Mouse (Mus musculus) lung, postnatal 25 days (tissue): ENCODE measurements around the gene Zcchc2.

Source experiments
- DNase-seq: peaks from one replicate; pipeline ENCODE4 v3.0.0; 2022; ENCODE audit warnings: low spot score

The Zcchc2 gene

DNA sequence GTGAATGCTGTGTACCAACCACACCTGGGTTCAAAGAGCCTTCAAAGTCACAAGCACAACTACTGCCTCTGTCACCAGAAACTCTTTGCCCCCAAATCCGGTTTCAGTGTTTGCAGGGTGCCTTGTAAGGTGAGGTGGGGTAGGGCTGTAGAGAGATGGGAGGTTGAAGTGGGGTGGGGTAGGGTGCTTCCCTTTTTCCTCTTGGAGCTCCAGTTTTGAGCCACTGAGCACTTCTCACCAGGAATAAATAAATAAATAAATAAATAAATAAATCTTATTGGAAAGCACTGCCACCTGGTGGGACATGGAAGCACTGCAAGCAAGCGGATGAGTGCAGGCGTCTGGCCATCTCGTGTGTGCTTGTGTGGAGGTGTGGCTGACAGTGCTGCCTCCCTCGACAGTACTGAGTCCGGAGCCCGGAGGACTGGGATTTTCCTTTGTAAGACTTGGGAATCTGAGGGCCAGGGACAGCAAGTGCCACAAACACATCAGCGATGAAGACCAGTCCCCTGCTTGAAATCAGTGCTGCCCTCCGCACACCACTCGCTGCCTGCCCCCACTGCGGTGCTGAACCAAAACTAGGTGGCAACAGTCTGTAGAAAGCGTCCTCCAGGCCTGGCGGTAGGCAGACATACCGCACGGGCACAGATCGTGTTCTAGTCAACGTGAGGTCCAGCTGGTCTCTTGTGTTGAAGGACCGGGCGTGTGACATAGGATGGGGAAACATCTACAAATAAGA is 46.8 kb downstream of the Zcchc2 start:
- peak; percentile 51 for DNase-seq

GRCm38 (mm10) chr1:106039326-106039725 is 49.1 kb downstream of the Zcchc2 start:
- DNase-seq, result no peak

- no peak for DNase-seq
Measured at GRCm38 (mm10) chr1:106040271-106040670, 50.1 kb downstream of the Zcchc2 start.

GRCm38 (mm10) chr1:106042221-106042620 is 52.0 kb downstream of the Zcchc2 start:
- DNase-seq, result no peak

DNA sequence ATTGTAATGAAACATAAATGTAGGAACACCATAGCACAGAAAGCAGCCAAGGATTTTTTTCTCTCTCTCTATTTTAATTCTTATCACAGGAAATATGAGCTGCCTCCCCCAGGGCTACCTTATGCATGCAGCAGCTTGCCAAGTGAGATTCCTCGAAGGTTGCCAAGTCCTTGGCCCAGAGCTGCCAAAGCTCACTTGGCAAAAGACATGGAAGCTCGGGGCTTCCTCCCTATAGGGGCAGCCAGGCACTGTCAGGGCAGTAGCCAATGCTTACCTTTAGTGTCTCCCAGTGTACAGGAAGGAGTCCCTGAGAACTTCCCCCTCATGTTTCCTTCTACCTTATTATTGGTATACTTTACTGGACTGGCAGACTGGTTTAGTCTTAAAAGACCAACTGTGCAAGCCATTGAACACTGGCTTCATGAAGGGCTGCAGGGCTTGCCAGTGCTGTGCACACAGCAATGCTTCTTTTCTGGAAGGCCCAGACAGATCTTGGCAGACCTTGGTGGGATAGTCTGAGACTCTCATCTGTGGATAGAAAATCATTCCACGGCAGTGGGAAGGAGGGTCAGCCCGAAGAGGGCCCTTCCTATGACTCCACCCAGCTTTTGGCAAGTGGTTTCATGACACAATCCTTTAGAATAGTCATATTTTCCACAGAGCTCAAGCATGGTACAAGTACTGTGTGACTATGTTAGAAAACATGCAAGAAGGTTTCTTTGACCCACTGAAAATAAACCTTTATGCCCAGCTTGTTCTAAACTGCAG is 53.0 kb downstream of the Zcchc2 start:
- no peak for DNase-seq

DNA sequence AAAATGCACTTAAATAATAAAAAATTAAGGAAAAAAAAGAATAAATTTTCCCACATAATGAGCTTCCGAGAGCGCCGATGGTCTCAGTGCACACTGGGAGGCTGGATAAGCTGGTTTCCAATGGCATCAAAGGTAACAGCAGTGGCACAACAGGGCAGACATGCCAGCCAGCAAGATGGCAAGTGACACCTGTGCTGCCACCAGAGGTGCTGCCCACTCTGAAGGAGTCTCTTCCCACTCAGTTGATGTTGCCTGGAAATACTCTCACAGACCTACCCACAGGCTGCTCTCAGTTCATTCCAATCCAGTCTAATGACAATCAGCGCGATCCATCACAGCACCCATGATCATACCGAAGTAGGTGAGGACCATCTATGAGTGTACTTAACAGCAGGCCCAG is 58.8 kb downstream of the Zcchc2 start:
- no peak for DNase-seq

- DNase-seq, result no peak
Measured at GRCm38 (mm10) chr1:106054978-106055377, 64.8 kb downstream of the Zcchc2 start.

DNA sequence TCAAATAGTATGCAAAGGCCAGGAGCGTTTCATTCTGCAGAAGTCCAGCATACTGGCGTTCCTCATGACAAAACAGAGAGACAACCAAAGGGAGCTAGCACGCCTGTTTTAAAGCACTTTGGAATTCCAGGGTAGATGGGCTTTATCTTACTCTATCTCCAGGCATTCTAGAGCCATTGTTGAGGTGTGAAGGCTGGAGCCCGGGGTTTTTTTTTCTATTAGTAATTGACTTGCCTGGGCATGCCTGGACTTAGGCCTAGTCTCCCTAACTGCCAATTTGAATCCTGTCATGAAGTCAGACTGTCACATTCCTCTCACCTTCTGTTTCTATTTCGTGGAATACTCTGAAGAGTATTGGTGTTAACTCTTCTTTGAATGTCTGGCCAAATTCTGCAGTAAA is 68.1 kb downstream of the Zcchc2 start:
- no peak for DNase-seq

- no peak for DNase-seq
Measured at GRCm38 (mm10) chr1:106059516-106060277, 69.5 kb downstream of the Zcchc2 start.

GRCm38 (mm10) chr1:106061185-106061910 is 71.1 kb downstream of the Zcchc2 start:
- no peak for DNase-seq

DNA sequence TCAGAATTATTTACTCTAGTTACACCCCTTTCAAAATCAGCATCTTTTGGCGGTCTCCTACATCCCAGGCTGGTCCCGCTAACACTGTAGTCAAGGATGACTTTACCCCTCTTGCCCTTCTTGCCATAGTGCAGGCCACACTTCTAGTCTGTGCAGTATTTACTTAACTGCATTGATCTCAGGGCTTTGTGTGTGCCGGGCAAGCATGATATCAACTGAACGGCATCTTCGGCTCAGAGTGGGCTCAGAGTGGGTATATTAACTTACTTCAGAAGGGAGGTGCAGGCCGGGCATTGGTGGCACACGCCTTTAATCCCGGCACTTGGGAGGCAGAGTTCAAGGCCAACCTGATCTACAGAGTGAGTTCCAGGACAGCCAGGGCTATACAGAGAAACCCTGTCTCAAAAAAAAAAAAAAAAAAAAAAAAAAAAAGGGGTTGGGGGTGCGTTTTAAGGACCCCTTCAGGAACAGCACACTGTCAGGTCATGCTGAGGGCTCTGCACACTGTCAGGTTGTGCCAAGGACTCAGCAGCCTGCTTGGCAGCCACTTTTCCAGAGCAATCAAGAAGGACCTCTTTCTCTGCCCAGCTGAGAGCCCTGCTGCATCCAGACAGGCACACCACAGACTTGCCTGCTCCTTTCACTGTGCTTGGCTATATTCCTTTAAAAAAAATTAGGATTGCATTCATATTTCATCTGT is 72.8 kb downstream of the Zcchc2 start:
- no peak for DNase-seq

DNA sequence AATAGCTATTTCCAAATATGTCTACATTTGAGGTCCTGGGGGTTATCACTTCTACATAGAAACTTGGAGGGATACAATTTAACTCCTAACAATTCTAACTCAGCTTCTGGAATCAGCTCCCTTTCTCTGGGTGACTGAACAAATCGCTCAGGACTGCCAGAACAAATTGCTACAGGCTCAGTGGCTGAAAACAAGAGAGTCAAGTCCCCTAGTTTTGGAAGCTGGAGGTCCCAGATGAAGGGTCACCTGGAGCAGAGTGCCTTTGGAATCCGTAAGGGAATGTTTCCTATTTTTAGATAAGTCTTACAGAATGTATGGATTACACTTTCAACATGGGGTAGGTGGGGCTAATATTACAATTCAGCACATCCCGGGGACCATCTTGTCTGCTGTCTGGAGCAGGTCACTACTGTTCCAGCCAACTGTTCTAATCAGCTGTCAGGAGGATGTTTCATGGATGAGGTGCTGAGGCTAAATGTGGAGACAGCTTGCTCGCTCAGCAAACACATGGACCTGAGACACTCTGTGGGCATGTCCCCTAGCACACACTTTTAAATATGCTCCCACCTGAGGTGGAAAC is 73.5 kb downstream of the Zcchc2 start:
- no peak for DNase-seq

GRCm38 (mm10) chr1:106064291-106064690 is 74.1 kb downstream of the Zcchc2 start:
- no peak for DNase-seq

- no peak for DNase-seq
Measured at GRCm38 (mm10) chr1:106064711-106065110, 74.5 kb downstream of the Zcchc2 start.

GRCm38 (mm10) chr1:106065679-106066078 is 75.5 kb downstream of the Zcchc2 start:
- peak; percentile 24 for DNase-seq

DNA sequence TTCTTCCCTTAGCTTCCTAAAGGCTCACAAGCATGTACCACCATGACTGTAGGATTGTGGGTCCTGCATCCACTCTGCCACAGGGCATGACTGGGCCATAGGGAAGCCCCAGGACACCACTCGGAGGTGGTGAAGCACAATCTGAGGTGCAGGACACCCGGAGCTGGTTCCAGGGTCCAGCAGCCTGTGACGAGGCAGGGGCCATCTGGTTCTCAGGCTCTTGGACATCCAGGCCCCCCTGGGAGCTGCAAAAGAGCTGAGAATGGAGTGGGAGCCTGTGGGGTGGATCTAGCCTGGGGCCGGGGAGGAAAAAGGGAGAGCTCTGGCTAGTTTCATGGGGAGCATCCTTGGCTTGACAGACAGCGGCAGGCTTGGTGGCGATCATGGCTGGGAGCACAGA is 77.1 kb downstream of the Zcchc2 start:
- DNase-seq, result no peak

GRCm38 (mm10) chr1:106069867-106070543 is 79.8 kb downstream of the Zcchc2 start:
- DNase-seq, result no peak

DNA sequence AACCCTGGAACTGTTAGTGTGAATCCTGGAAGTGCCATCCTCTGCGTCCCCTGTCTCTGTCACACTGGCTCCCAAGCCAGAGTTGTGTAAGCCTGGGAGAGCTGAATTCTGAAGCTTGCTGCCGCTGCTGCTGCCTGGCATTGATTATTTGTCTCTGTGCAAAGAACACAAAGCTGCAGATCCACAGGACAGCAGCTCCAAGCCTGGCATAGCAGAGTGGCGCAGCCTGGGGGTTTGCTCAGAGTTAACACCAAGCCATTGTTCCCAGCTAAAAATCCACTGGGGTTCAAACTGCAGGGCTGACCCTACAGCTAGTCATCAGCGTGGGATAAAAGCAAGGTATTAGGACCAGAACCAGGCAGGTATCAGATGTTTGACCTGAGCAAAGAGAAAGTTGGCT is 80.6 kb downstream of the Zcchc2 start:
- no peak for DNase-seq

- DNase-seq, result peak; percentile 81
Measured at GRCm38 (mm10) chr1:106071237-106072070, 81.2 kb downstream of the Zcchc2 start.

- DNase-seq, result no peak
Measured at GRCm38 (mm10) chr1:106072071-106072440, 81.8 kb downstream of the Zcchc2 start.
